Mouse (Mus musculus): ENCODE measurements around the gene Podxl2. TPM values are rescaled to one million over a fixed set of nuclear protein-coding genes. Genes with fewer than 3 reads are reported as not detected.

The Podxl2 gene
- polyA plus RNA-seq, 1 experiment = 12.5 TPM

DNA sequence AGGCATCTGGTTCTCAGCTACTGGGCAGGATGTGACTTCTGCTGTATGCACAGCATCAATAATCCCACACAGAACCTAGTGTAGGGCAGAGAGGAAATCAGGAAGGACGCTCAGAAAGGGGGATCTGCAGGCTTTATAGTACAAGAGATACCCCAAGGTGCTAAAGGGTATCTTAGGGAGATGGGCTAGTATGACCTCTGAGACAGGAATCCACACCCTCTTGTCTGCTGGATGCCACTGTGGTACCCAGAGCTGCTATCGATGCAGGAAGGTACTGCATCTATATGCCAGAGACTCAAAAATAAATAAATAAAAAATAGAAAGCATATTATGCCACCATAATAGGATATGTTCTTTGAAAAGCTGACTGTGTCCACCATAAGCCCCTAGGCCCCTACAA is 24.8 kb upstream of the Podxl2 start:
- no peak overlapping the region for H3K27ac ChIP-seq (ENCODE audit: insufficient read depth, low read depth, low read length)
- WGBS = 92% methylated on average over 2 of the region's 2 CpGs
- H3K4me1 ChIP-seq (ENCODE audit: control insufficient read depth, insufficient read depth, low read length) = peaks cover 26% of the 10 kb centered on the region
- H3K27me3 ChIP-seq (replicated peaks; ENCODE audit: control insufficient read depth, insufficient read depth, low read length) = no peaks in the 10 kb centered on the region
- no peak overlapping the region for H3K4me3 ChIP-seq (ENCODE audit: insufficient read depth, low read depth, low read length)
- no peak for DNase-seq
- H3K36me3 ChIP-seq (ENCODE audit: control insufficient read depth, insufficient read depth, low read length) = no peaks in the 10 kb centered on the region
- no peak for TF ChIP-seq POLR2A (IDR thresholded peaks at IDR 0.05; ENCODE audit: low read depth, low read length)
- no peak for TF ChIP-seq CTCF (conservative IDR thresholded peaks at IDR 0.05; ENCODE audit: insufficient read depth, insufficient read length, low read depth, low read length)

DNA sequence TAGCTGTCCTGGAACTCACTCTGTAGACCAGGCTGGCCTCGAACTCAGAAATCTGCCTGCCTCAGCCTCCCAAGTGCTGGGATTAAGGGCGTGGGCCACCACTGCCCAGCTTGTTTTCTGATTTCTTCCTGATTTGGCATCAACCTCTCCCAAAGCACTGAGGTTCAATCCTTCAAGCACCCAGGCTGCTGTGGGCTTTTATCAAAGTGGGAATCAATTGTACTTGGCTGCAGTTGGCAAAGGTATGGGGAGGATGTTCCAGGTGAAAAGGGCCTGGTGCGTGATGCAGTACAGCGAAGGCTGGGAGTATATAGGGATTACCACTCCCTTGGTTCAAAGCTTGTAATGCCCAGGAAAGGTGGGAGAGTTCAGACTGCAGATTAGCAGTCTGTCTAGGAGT is 24.2 kb upstream of the Podxl2 start:
- no peak overlapping the region for H3K27ac ChIP-seq (ENCODE audit: insufficient read depth, low read depth, low read length)
- H3K36me3 ChIP-seq (ENCODE audit: control insufficient read depth, insufficient read depth, low read length) = no peaks in the 10 kb centered on the region
- no peak for DNase-seq
- H3K27me3 ChIP-seq (replicated peaks; ENCODE audit: control insufficient read depth, insufficient read depth, low read length) = no peaks in the 10 kb centered on the region
- no peak for TF ChIP-seq POLR2A (IDR thresholded peaks at IDR 0.05; ENCODE audit: low read depth, low read length)
- H3K4me3 ChIP-seq (ENCODE audit: insufficient read depth, low read depth, low read length) = no peak overlapping the region
- peaks cover 21% of the 10 kb centered on the region for H3K4me1 ChIP-seq (ENCODE audit: control insufficient read depth, insufficient read depth, low read length)
- 57% methylated on average over 4 of the region's 4 CpGs for WGBS

- WGBS = under 1% methylated on average over 33 of the region's 33 CpGs
- Histone ChIP-seq H3K27me3 (replicated peaks; ENCODE audit: control insufficient read depth, insufficient read depth, low read length) (no peaks in the 10 kb centered on the region), H3K36me3 (ENCODE audit: control insufficient read depth, insufficient read depth, low read length) (no peaks in the 10 kb centered on the region), H3K4me3 (ENCODE audit: insufficient read depth, low read depth, low read length) (peak within 1 kb of the TSS; percentile 79), H3K4me1 (ENCODE audit: control insufficient read depth, insufficient read depth, low read length) (peaks cover 16% of the 10 kb centered on the region), H3K27ac (ENCODE audit: insufficient read depth, low read depth, low read length) (no peak within 1 kb of the TSS)
- TF ChIP-seq CTCF (conservative IDR thresholded peaks at IDR 0.05; ENCODE audit: insufficient read depth, insufficient read length, low read depth, low read length) (no peak), POLR2A (IDR thresholded peaks at IDR 0.05; ENCODE audit: low read depth, low read length) (no peak)
- peak; percentile 98 for DNase-seq
These were observed 23.7 kb upstream of the Podxl2 start, which contains the start of gene Mcm2 for GRCm38 (mm10) chr6:88898534-88899048. Gene Mcm2 (minus strand): TSS chr6:88898780.

DNA sequence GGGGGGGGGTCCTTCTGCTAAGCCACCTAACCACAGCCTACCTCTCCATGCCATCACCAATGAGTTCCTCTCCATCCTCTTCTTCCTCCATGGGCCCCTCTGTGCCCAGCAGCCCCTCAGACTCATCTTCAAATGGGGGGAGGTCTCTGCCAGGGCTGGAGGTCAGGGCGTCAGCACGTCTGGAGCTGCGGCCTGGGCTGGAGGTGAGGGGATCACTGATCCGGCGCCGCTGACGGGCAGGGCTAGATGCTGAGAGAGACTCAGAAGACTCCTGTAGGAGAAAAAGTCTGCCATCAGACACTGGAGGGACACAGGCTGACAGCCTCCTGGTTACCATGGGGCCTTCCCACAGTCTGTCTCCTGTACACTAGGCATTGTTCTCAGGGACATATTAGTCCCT is 22.4 kb upstream of the Podxl2 start:
- 71% methylated on average over 7 of the region's 7 CpGs for WGBS

DNA sequence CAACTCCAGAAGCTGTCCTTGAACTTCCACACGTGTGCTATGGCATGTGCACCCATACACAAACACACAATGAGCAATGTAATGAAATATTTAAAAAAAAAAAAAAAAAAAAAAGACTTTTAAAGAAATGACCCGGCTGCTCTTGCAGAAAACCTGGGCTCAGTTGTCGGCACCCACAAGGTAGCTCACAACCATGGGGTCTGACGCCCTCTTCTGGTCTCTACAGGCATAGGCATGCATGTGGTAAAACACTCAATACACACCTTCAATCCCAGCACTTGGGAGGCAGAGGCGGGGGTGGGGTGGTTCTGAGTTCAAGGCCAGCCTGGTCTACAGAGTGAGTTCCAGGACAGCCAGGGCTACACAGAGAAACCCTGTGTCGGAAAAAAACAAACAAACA is 21.1 kb upstream of the Podxl2 start:
- Histone ChIP-seq H3K36me3 (ENCODE audit: control insufficient read depth, insufficient read depth, low read length) (no peaks in the 10 kb centered on the region), H3K27ac (ENCODE audit: insufficient read depth, low read depth, low read length) (no peak overlapping the region), H3K4me3 (ENCODE audit: insufficient read depth, low read depth, low read length) (no peak overlapping the region), H3K27me3 (replicated peaks; ENCODE audit: control insufficient read depth, insufficient read depth, low read length) (no peaks in the 10 kb centered on the region), H3K4me1 (ENCODE audit: control insufficient read depth, insufficient read depth, low read length) (peaks cover 7% of the 10 kb centered on the region; the same call in 1 of the 2 replicates)
- WGBS = 83% methylated on average over 6 of the region's 6 CpGs
- TF ChIP-seq POLR2A (IDR thresholded peaks at IDR 0.05; ENCODE audit: low read depth, low read length) = no peak
- no peak for TF ChIP-seq CTCF (conservative IDR thresholded peaks at IDR 0.05; ENCODE audit: insufficient read depth, insufficient read length, low read depth, low read length)
- DNase-seq = no peak

More for the DNA sequence above, 22.4 kb upstream of the Podxl2 start:
- no peak for TF ChIP-seq POLR2A (IDR thresholded peaks at IDR 0.05; ENCODE audit: low read depth, low read length)
- TF ChIP-seq CTCF (conservative IDR thresholded peaks at IDR 0.05; ENCODE audit: insufficient read depth, insufficient read length, low read depth, low read length) = no peak
- Histone ChIP-seq H3K27me3 (replicated peaks; ENCODE audit: control insufficient read depth, insufficient read depth, low read length) (no peaks in the 10 kb centered on the region), H3K27ac (ENCODE audit: insufficient read depth, low read depth, low read length) (no peak overlapping the region), H3K36me3 (ENCODE audit: control insufficient read depth, insufficient read depth, low read length) (no peaks in the 10 kb centered on the region), H3K4me3 (ENCODE audit: insufficient read depth, low read depth, low read length) (no peak overlapping the region), H3K4me1 (ENCODE audit: control insufficient read depth, insufficient read depth, low read length) (peaks cover 10% of the 10 kb centered on the region; the same call in 1 of the 2 replicates)
- DNase-seq = no peak

DNA sequence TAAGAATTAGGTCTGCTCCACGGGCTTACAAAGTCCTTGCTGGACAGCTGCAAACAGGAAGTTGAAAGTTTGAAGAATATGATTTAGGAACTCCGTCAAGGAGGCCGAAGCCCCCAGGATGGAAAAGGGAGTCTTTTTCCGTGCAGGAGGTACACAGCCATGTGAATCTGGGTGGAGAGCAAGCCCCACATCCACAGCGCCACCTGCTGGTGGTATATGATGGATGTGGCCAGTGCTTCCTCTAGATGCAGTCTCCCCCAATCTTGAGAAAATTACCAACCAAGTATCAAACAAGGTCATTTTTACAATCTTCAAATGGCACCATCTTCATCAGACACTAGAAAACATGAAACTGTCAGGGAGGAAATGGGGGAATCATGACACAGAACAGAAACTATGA is 18.7 kb upstream of the Podxl2 start:
- Histone ChIP-seq H3K4me3 (ENCODE audit: insufficient read depth, low read depth, low read length) (no peak overlapping the region), H3K27ac (ENCODE audit: insufficient read depth, low read depth, low read length) (no peak overlapping the region), H3K36me3 (ENCODE audit: control insufficient read depth, insufficient read depth, low read length) (no peaks in the 10 kb centered on the region), H3K4me1 (ENCODE audit: control insufficient read depth, insufficient read depth, low read length) (no peaks in the 10 kb centered on the region; the same call in 1 of the 2 replicates), H3K27me3 (replicated peaks; ENCODE audit: control insufficient read depth, insufficient read depth, low read length) (no peaks in the 10 kb centered on the region)
- peak; percentile 50 for DNase-seq
- WGBS = 51% methylated on average over 5 of the region's 5 CpGs
- TF ChIP-seq CTCF (conservative IDR thresholded peaks at IDR 0.05; ENCODE audit: insufficient read depth, insufficient read length, low read depth, low read length) (peak; percentile 93), POLR2A (IDR thresholded peaks at IDR 0.05; ENCODE audit: low read depth, low read length) (no peak)

- no peaks in the 10 kb centered on the region for H3K4me1 ChIP-seq (ENCODE audit: control insufficient read depth, insufficient read depth, low read length)
- H3K27ac ChIP-seq (ENCODE audit: insufficient read depth, low read depth, low read length) = no peak overlapping the region
- TF ChIP-seq POLR2A (IDR thresholded peaks at IDR 0.05; ENCODE audit: low read depth, low read length) (no peak), CTCF (conservative IDR thresholded peaks at IDR 0.05; ENCODE audit: insufficient read depth, insufficient read length, low read depth, low read length) (no peak)
- no peaks in the 10 kb centered on the region for H3K36me3 ChIP-seq (ENCODE audit: control insufficient read depth, insufficient read depth, low read length)
- DNase-seq = no peak
- 65% methylated on average over 7 of the region's 7 CpGs for WGBS
- H3K4me3 ChIP-seq (ENCODE audit: insufficient read depth, low read depth, low read length) = no peak overlapping the region
- H3K27me3 ChIP-seq (replicated peaks; ENCODE audit: control insufficient read depth, insufficient read depth, low read length) = no peaks in the 10 kb centered on the region
These were observed 16.0 kb upstream of the Podxl2 start for GRCm38 (mm10) chr6:88890832-88891231.

Data from kidney, adult 2 months (tissue).